ENCODE assay signal across 8 mouse cellular contexts in the genomic region with DNA sequence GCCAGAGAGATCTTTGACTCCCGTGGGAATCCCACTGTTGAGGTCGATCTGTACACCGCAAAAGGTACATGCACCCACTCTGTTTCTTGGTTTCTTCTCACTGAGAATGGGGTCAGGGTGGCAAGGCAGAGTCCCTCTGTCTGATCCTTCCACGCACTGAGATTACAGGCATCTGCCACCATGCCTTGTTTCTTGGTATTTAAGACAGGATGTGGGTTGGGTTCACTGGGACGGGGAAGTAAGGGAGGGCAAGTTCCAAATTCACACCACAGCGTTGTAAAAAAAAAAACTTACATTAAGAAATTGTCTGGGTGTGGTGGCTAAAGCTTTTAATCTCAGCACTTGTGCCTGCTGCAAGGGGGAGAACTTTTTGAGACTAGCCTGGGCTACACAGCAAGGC. TPM values are rescaled to one million over a fixed set of nuclear protein-coding genes. Genes with fewer than 3 reads are reported as not detected.
DNase-seq lines count a peak whose midpoint lies in the region; TF ChIP-seq lines count a peak whose summit lies in the region.

No protein-coding gene starts in this region.

- peak overlapping the region; percentile 100 for H3K4me3 ChIP-seq in E14TG2a.4 (replicated peaks; ENCODE audit: low read length)
- peak overlapping the region; percentile 92 for H3K4me3 ChIP-seq in hindbrain, embryonic 10.5 days
- H3K4me3 ChIP-seq in midbrain, embryonic 10.5 days = peak overlapping the region; percentile 95

- H3K36me3 ChIP-seq in E14TG2a.4 (ENCODE audit: insufficient read depth, low read length) = peaks cover 72% of the 10 kb centered on the region
- peaks cover 58% of the 10 kb centered on the region for H3K36me3 ChIP-seq in hindbrain, embryonic 10.5 days
- peaks cover 58% of the 10 kb centered on the region for H3K36me3 ChIP-seq in midbrain, embryonic 10.5 days

- H3K4me1 ChIP-seq in E14TG2a.4 (replicated peaks; ENCODE audit: low read depth, low read length) = peaks cover 64% of the 10 kb centered on the region
- H3K4me1 ChIP-seq in hindbrain, embryonic 10.5 days (replicated peaks) = peaks cover 63% of the 10 kb centered on the region
- peaks cover 67% of the 10 kb centered on the region for H3K4me1 ChIP-seq in midbrain, embryonic 10.5 days

- no peak for TF ChIP-seq CTCF in E14TG2a.4 (conservative IDR thresholded peaks at IDR 0.05; ENCODE audit: low read length)

- 37% methylated on average over 6 of the region's 6 CpGs for WGBS in hindbrain, embryonic 10.5 days
- 40% methylated on average over 6 of the region's 6 CpGs for WGBS in midbrain, embryonic 10.5 days

- no peaks in the 10 kb centered on the region for H3K27me3 ChIP-seq in E14TG2a.4 (ENCODE audit: insufficient read depth, low read length)
- no peaks in the 10 kb centered on the region for H3K27me3 ChIP-seq in hindbrain, embryonic 10.5 days (ENCODE audit: insufficient read depth, poor library complexity, severe bottlenecking)
- H3K27me3 ChIP-seq in midbrain, embryonic 10.5 days (ENCODE audit: low read depth, poor library complexity, severe bottlenecking) = no peaks in the 10 kb centered on the region

- H3K27ac ChIP-seq in hindbrain, embryonic 10.5 days = peak overlapping the region; percentile 99
- H3K27ac ChIP-seq in midbrain, embryonic 10.5 days (replicated peaks) = peak overlapping the region; percentile 99

- H3K9me3 ChIP-seq in E14TG2a.4 (ENCODE audit: low read length) = no peaks in the 10 kb centered on the region
- no peaks in the 10 kb centered on the region for H3K9me3 ChIP-seq in hindbrain, embryonic 10.5 days
- no peaks in the 10 kb centered on the region for H3K9me3 ChIP-seq in midbrain, embryonic 10.5 days (replicated peaks)

- DNase-seq in CD4-positive helper T cell, adult 2 months (ENCODE audit: low read depth, low spot score) = peak; percentile 79
- no peak for DNase-seq in hindbrain, embryonic 10.5 days (ENCODE audit: low spot score)
- no peak for DNase-seq in midbrain, embryonic 10.5 days (ENCODE audit: low spot score)
- DNase-seq in adrenal gland, postnatal 25 days = no peak
- no peak for DNase-seq in yolk sac, embryonic 10.5 days (ENCODE audit: low spot score)
- no peak for DNase-seq in retina, postnatal 1 day
- DNase-seq in testis, postnatal 14 days (ENCODE audit: low spot score) = no peak

RNA-seq across cellular contexts. Expression of a gene that starts 3.0 kb away (rescaled TPM):
- polyA plus RNA-seq in hindbrain, embryonic 10.5 days (2016; fragmentation: Nextera tagmentation; extraction: Ambion mirVana) = 2,517 and 3,327 TPM in 2 replicates
- polyA plus RNA-seq in midbrain, embryonic 10.5 days (2016; fragmentation: Nextera tagmentation; extraction: Ambion mirVana) = 2,531 and 3,331 TPM in 2 replicates
- 428 and 430 TPM in 2 replicates for total RNA-seq in adrenal gland, postnatal 25 days (2021)

RNA-seq across cellular contexts. Expression of a gene that starts 38.4 kb away (rescaled TPM):
- 0.14 TPM in 1 of 2 replicates, not detected in the other for polyA plus RNA-seq in hindbrain, embryonic 10.5 days (2016; fragmentation: Nextera tagmentation; extraction: Ambion mirVana)
- polyA plus RNA-seq in midbrain, embryonic 10.5 days (2016; fragmentation: Nextera tagmentation; extraction: Ambion mirVana) = 0.12 TPM in 1 of 2 replicates, not detected in the other
- total RNA-seq in adrenal gland, postnatal 25 days (2021) = 1.1 and 1.3 TPM in 2 replicates

RNA-seq across cellular contexts. Expression of a gene that starts 41.9 kb away (rescaled TPM):
- 29.4 and 40.4 TPM in 2 replicates for polyA plus RNA-seq in hindbrain, embryonic 10.5 days (2016; fragmentation: Nextera tagmentation; extraction: Ambion mirVana)
- polyA plus RNA-seq in midbrain, embryonic 10.5 days (2016; fragmentation: Nextera tagmentation; extraction: Ambion mirVana) = 24.5 and 30.7 TPM in 2 replicates
- total RNA-seq in adrenal gland, postnatal 25 days (2021) = 158 and 177 TPM in 2 replicates
